Mouse (Mus musculus) bone marrow macrophage, adult 2 months (primary cell): ENCODE data around the gene Fah.

Experiments
- CTCF ChIP-seq: IDR thresholded peaks from 2 replicates; pipeline ENCODE4 v1.5.1; 2012; ENCODE audit warnings: low read depth, mild to moderate bottlenecking, low read length, moderate library complexity
- POLR2A ChIP-seq: IDR thresholded peaks from 2 replicates; pipeline ENCODE4 v1.6.1; 2012; ENCODE audit warnings: mild to moderate bottlenecking, low read depth, low read length, borderline replicate concordance

GRCm38 (mm10) chr7:84651987-84652321 lies 45.4 kb upstream of the Fah start:
- TF ChIP-seq CTCF (no peak), POLR2A (no peak)
